Mouse (Mus musculus) small intestine, adult 2 months (tissue): ENCODE measurements around the gene Specc1l.

Experiments used
- CTCF ChIP-seq: fragments of 200-500 bp; IDR thresholded peaks from 2 replicates; pipeline ENCODE4 v1.5.1; 2012; ENCODE audit warnings: low read depth, mild to moderate bottlenecking, control low read depth, inconsistent platforms, low read length, moderate library complexity, mixed read lengths; ENCODE audit not compliant: insufficient replicate concordance, insufficient read length; ENCODE audit errors: extremely low read depth
- POLR2A ChIP-seq: fragments of 200-500 bp; IDR thresholded peaks from 2 replicates; pipeline ENCODE4 v1.6.1; 2012; ENCODE audit warnings: low read depth, mild to moderate bottlenecking, control low read depth, inconsistent platforms, low read length, moderate library complexity

GRCm38 (mm10) chr10:75197817-75198216 is 14.1 kb upstream of the Specc1l start:
- TF ChIP-seq POLR2A (no peak), CTCF (no peak)
